Mouse (Mus musculus) midbrain, postnatal 0 days (tissue): ENCODE results near the gene Fbrs. TPM values are rescaled to one million over a fixed set of nuclear protein-coding genes. Genes with fewer than 3 reads are reported as not detected.
"Not testable (repeated sequence)": the region's sequence is repeated elsewhere in the genome, so short reads cannot be mapped to it uniquely, and the experiment has no call there.

Source experiments
- ATAC-seq: fragments of 200-750 bp; cut with Nextera tagmentation; 2 replicates; pipeline ENCODE4 v1.8.0; 2017; ENCODE audit warnings: moderate number of reproducible peaks, mild to moderate bottlenecking, moderate TSS enrichment, moderate library complexity; ENCODE audit not compliant: low FRiP score
- DNase-seq: peaks from one replicate; pipeline ENCODE4 v3.0.0-alpha.2; 2015; ENCODE audit warnings: low spot score
- H3K27ac ChIP-seq: fragments of 300-500 bp; sonication (generic); 2 replicates; pipeline ENCODE4 v1.5.1; 2014; ENCODE audit warnings: low read depth, mild to moderate bottlenecking, low read length, mixed read lengths
- H3K27me3 ChIP-seq: fragments of 300-500 bp; sonication (generic); 2 replicates; pipeline ENCODE4 v1.6.1; 2014; ENCODE audit warnings: low read length, control low read depth, mixed read lengths; ENCODE audit not compliant: insufficient read depth
- H3K36me3 ChIP-seq: fragments of 300-500 bp; sonication (generic); 2 replicates; pipeline ENCODE4 v1.6.1; 2014; ENCODE audit warnings: low read length, control low read depth, mixed read lengths; ENCODE audit not compliant: insufficient read depth
- H3K4me1 ChIP-seq: fragments of 300-500 bp; sonication (generic); 2 replicates; pipeline ENCODE4 v1.6.1; 2014; ENCODE audit warnings: mild to moderate bottlenecking, control low read depth, antibody characterized with exemption, low read length, mixed read lengths; ENCODE audit not compliant: insufficient read depth
- H3K4me2 ChIP-seq: fragments of 300-500 bp; sonication (generic); 2 replicates; pipeline ENCODE4 v1.6.1; 2014; ENCODE audit warnings: low read depth, mild to moderate bottlenecking, low read length, mixed read lengths; ENCODE audit not compliant: poor library complexity, severe bottlenecking
- H3K4me3 ChIP-seq: fragments of 300-500 bp; sonication (generic); 2 replicates; pipeline ENCODE4 v1.5.1; 2014; ENCODE audit warnings: low read depth, mild to moderate bottlenecking, low read length, moderate library complexity
- H3K9ac ChIP-seq: fragments of 300-500 bp; sonication (generic); replicated peaks from 2 replicates; pipeline ENCODE4 v1.6.1; 2014; ENCODE audit warnings: mild to moderate bottlenecking, low read length, moderate library complexity, mixed read lengths; ENCODE audit not compliant: poor library complexity, severe bottlenecking
- H3K9me3 ChIP-seq: fragments of 300-500 bp; sonication (generic); 2 replicates; pipeline ENCODE4 v1.6.1; 2016; ENCODE audit warnings: low read length, control low read depth
- CTCF ChIP-seq: IDR thresholded peaks from 2 replicates; pipeline ENCODE4 v1.5.1; 2016; ENCODE audit warnings: antibody characterized with exemption, mild to moderate bottlenecking
- WGBS: fragments of 180-500 bp; shearing (Covaris S2); extraction: QIAGEN DNeasy Blood & Tissue Kit; methylation state at CpG from one replicate; pipeline ENCODE4 v1.1.7; 2014; 5-methylcytosine and 5-hydroxymethylcytosine counted together
- polyA plus RNA-seq: library from polyadenylated mRNA; unstranded; fragments of >200 nt; fragmentation: Nextera tagmentation; extraction: Ambion mirVana; gene quantifications from 2 replicates; pipeline ENCODE4 v1.2.1, GENCODE M21; 2015
- total RNA-seq: library from RNA; depleted of rRNA; stranded (reverse); fragments of >200 nt; gene quantifications from 2 replicates; pipeline ENCODE4 v1.2.3, GENCODE M21; 2014

Fbrs gene
- total and polyA plus RNA-seq, 2 experiments from 2014 or later: 11.8 to 41.0 TPM

- H3K27ac ChIP-seq: no peak overlapping the region
- H3K4me2 ChIP-seq: no peak overlapping the region
- no peak overlapping the region for H3K9ac ChIP-seq
- H3K4me3 ChIP-seq: no peak overlapping the region
- H3K27me3 ChIP-seq: no peaks in the 10 kb centered on the region
- H3K36me3 ChIP-seq: peaks cover 19% of the 10 kb centered on the region
- ATAC-seq (no peak), DNase-seq (no peak)
- no peak for TF ChIP-seq CTCF
- H3K4me1 ChIP-seq: no peaks in the 10 kb centered on the region
- H3K9me3 ChIP-seq: no peaks in the 10 kb centered on the region
Observed at GRCm38 (mm10) chr7:127494648-127495047, 15.6 kb downstream of the Fbrs start.

- no peaks in the 10 kb centered on the region for H3K4me1 ChIP-seq
- no peak overlapping the region for H3K4me2 ChIP-seq
- H3K27ac ChIP-seq: no peak overlapping the region
- H3K9ac ChIP-seq: no peak overlapping the region
- ATAC-seq (no peak), DNase-seq (no peak)
- H3K9me3 ChIP-seq: no peaks in the 10 kb centered on the region
- WGBS: 88% methylated on average over 2 of the region's 2 CpGs
- no peak for TF ChIP-seq CTCF
- H3K27me3 ChIP-seq: no peaks in the 10 kb centered on the region
- H3K36me3 ChIP-seq: no peaks in the 10 kb centered on the region
- no peak overlapping the region for H3K4me3 ChIP-seq
Observed at GRCm38 (mm10) chr7:127497382-127497781, 18.4 kb downstream of the Fbrs start.

GRCm38 (mm10) chr7:127498407-127498806 lies 19.4 kb downstream of the Fbrs start:
- TF ChIP-seq CTCF: peak; percentile 72
- Histone ChIP-seq H3K9me3 (no peaks in the 10 kb centered on the region), H3K4me3 (no peak overlapping the region), H3K4me1 (no peaks in the 10 kb centered on the region), H3K4me2 (no peak overlapping the region), H3K27ac (no peak overlapping the region), H3K27me3 (no peaks in the 10 kb centered on the region), H3K9ac (no peak overlapping the region), H3K36me3 (no peaks in the 10 kb centered on the region)
- ATAC-seq (no peak), DNase-seq (peak; percentile 43)
- 42% methylated on average over 3 of the region's 3 CpGs for WGBS

- no peak overlapping the region for H3K27ac ChIP-seq
- no peaks in the 10 kb centered on the region for H3K36me3 ChIP-seq
- no peaks in the 10 kb centered on the region for H3K9me3 ChIP-seq
- H3K4me2 ChIP-seq: no peak overlapping the region
- H3K4me3 ChIP-seq: no peak overlapping the region
- H3K4me1 ChIP-seq: no peaks in the 10 kb centered on the region
- H3K9ac ChIP-seq: no peak overlapping the region
- DNase-seq: no peak
- ATAC-seq: no peak
- no peaks in the 10 kb centered on the region for H3K27me3 ChIP-seq
- TF ChIP-seq CTCF: no peak
- WGBS: 93% methylated on average over 3 of the region's 3 CpGs
Observed at GRCm38 (mm10) chr7:127508291-127508690, 29.3 kb downstream of the Fbrs start.

- WGBS: 80% methylated on average over 4 of the region's 4 CpGs
- not testable (repeated sequence) for H3K27me3 ChIP-seq, H3K4me2 ChIP-seq, H3K9ac ChIP-seq, H3K36me3 ChIP-seq, H3K4me1 ChIP-seq, DNase-seq, H3K9me3 ChIP-seq, H3K27ac ChIP-seq, ATAC-seq, H3K4me3 ChIP-seq
Observed at GRCm38 (mm10) chr7:127509830-127510229, 30.8 kb downstream of the Fbrs start.

- peak; percentile 52 for TF ChIP-seq CTCF
- Histone ChIP-seq H3K9me3 (no peaks in the 10 kb centered on the region), H3K4me2 (peak overlapping the region; percentile 51), H3K4me1 (peaks cover 3% of the 10 kb centered on the region; the same call in 1 of the 2 replicates), H3K27ac (peak overlapping the region; percentile 98; the same call in 1 of the 2 replicates), H3K4me3 (peak overlapping the region; percentile 75), H3K27me3 (no peaks in the 10 kb centered on the region), H3K9ac (no peak overlapping the region), H3K36me3 (peaks cover 11% of the 10 kb centered on the region)
- ATAC-seq: no peak
- WGBS: 29% methylated on average over 8 of the region's 8 CpGs
- DNase-seq: peak; percentile 27
Observed at GRCm38 (mm10) chr7:127511241-127511640, 32.2 kb downstream of the Fbrs start.
